Mouse (Mus musculus) central nervous system, embryonic 11.5 days (tissue): Measurements from ENCODE around the gene Mup16. TPM values are rescaled to one million over a fixed set of nuclear protein-coding genes. Genes with fewer than 3 reads are reported as not detected.

Source experiments
- polyA plus RNA-seq: library from polyadenylated mRNA; depleted of rRNA; stranded (reverse); fragments of >200 nt; gene quantifications from 2 replicates; pipeline ENCODE4 v1.2.3, GENCODE M21; 2012; rRNA removed

The Mup16 gene
- polyA plus RNA-seq: not detected in 2 replicates

DNA sequence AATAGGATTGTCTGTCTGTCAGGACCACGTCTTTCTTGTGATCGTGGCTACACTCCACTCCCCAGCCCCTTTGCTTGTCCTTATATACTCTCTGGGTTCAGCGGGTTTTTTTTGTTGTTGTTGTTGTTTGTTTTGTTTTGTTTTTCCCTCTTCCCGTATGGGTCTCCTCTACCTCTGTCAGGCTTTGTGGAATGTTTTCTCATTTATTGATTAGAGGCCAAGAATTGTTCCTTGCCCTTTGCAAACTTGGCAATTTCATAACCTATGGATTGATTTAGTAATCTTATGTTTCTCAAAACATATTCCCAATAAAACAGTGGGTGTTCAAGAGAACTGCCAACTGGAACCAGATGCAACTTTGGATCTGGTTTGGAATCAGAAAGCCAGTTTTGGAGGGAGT, at the start of gene Mup16:
Gene Mup16, minus strand, starts transcription at position 101 of the 400 bp plus-strand sequence.

Other genes with a start within 250 kb of the Mup16 start
- gene Mup14, start 215.5 kb downstream of the Mup16 start, polyA plus RNA-seq: not detected in 2 replicates
- not detected in 2 replicates for gene Mup15, start 79.8 kb downstream of the Mup16 start, polyA plus RNA-seq
- gene Mup17, start 76.3 kb upstream of the Mup16 start, polyA plus RNA-seq: not detected in 2 replicates
- gene Mup18, start 154.6 kb upstream of the Mup16 start, polyA plus RNA-seq: not detected in 2 replicates